Mouse (Mus musculus): ENCODE results near the gene Oxsr1.
"Not testable (repeated sequence)": the region's sequence is repeated elsewhere in the genome, so short reads cannot be mapped to it uniquely, and the experiment has no call there.

Gene Oxsr1

GRCm38 (mm10) chr9:119215341-119215740, 106.9 kb downstream of the Oxsr1 start:
- DNase-seq (ENCODE audit: low read depth): not testable (repeated sequence)

- DNase-seq (ENCODE audit: low read depth): no peak
Observed at GRCm38 (mm10) chr9:119214601-119215000, 107.6 kb downstream of the Oxsr1 start.

GRCm38 (mm10) chr9:119212996-119213395, 109.2 kb downstream of the Oxsr1 start:
- DNase-seq (ENCODE audit: low read depth): no peak

GRCm38 (mm10) chr9:119208998-119209397, 113.2 kb downstream of the Oxsr1 start, which contains the start of gene Slc22a13:
TSS of gene Slc22a13 (minus strand) at chr9:119209098.
- no peak for DNase-seq (ENCODE audit: low read depth)

- no peak for DNase-seq (ENCODE audit: low read depth)
Observed at GRCm38 (mm10) chr9:119207113-119207512, 115.1 kb downstream of the Oxsr1 start.

GRCm38 (mm10) chr9:119206666-119207065, 115.6 kb downstream of the Oxsr1 start:
- DNase-seq (ENCODE audit: low read depth): no peak

- DNase-seq (ENCODE audit: low read depth): no peak
Observed at GRCm38 (mm10) chr9:119205756-119206155, 116.5 kb downstream of the Oxsr1 start.

GRCm38 (mm10) chr9:119203617-119204016, 118.6 kb downstream of the Oxsr1 start:
- DNase-seq (ENCODE audit: low read depth): no peak

- DNase-seq (ENCODE audit: low read depth): no peak
Observed at GRCm38 (mm10) chr9:119201653-119202052, 120.6 kb downstream of the Oxsr1 start.

GRCm38 (mm10) chr9:119199151-119199861, 122.9 kb downstream of the Oxsr1 start:
- no peak for DNase-seq (ENCODE audit: low read depth)

GRCm38 (mm10) chr9:119192202-119192990, 129.8 kb downstream of the Oxsr1 start:
- DNase-seq (ENCODE audit: low read depth): peak; percentile 46
